Mouse (Mus musculus): ENCODE data around the gene Uox. TPM values are rescaled to one million over a fixed set of nuclear protein-coding genes. Genes with fewer than 3 reads are reported as not detected.

Gene Uox
- total and polyA plus RNA-seq, 2 experiments from 2014 or later = 0.16 to 0.20 TPM

DNA sequence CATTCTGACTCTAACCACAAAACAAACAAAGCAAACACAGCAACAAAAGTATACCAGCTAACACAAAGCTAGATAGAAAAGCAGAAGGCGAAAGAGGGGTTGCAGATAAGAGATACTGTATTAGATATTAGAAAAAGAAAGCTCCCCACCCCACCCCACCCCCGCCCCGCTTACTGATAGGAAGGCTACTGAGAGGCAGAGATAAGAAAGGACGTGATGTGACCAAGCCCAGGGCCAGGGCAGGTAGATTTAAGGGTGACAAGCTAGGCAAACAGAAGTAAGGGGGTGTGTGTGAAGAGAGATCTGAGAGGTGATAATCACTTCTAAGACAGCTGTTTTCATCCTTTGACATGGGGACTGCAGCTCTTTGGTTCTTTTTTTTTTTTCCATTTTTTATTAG is 48.1 kb downstream of the Uox start:
- WGBS = 86% methylated on average over 4 of the region's 4 CpGs
- no peak for ATAC-seq
- no peak overlapping the region for H3K4me3 ChIP-seq (ENCODE audit: low read length)

DNA sequence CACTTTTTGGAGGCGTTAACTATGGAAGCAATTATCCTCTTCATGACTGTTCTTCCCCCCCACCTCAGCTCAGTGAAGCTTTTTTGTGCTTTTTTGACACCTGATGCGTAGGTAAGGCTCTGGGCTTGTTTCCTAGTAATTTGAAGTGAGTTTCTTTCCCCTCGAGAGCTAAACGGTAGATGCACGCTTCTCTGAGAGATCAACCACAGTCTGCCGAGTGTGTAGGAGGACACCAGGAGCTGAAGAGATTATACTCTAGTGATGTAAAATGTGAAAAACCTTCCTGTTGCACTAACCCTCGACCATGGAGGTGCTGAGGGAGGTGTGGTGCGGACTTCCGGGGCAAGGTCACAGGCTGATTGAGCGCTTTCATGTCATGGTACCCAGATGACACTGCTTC is 49.9 kb downstream of the Uox start:
- 80% methylated on average over 10 of the region's 10 CpGs for WGBS
- H3K9ac ChIP-seq (replicated peaks; ENCODE audit: low read length) = no peak overlapping the region
- no peaks in the 10 kb centered on the region for H3K36me3 ChIP-seq (ENCODE audit: insufficient read depth, low read length)
- no peaks in the 10 kb centered on the region for H3K9me3 ChIP-seq (ENCODE audit: low read length)
- no peak overlapping the region for H3K4me2 ChIP-seq (ENCODE audit: low read depth, low read length)
- ATAC-seq (no peak), DNase-seq (ENCODE audit: low spot score) (no peak)
- H3K27me3 ChIP-seq (ENCODE audit: insufficient read depth, low read length) = no peaks in the 10 kb centered on the region
- H3K27ac ChIP-seq = 0 out of 2 replicates have a peak overlapping the region, but pooled peaks have one; percentile 56
- 0 out of 2 replicates have a peak, but pooled peaks cover 2% of the 10 kb centered on the region for H3K4me1 ChIP-seq (ENCODE audit: insufficient read depth, low read length)
- TF ChIP-seq CTCF (IDR thresholded peaks at IDR 0.05; ENCODE audit: low read depth) = no peak
- no peak overlapping the region for H3K4me3 ChIP-seq (ENCODE audit: low read length)

More for the DNA sequence above, 48.1 kb downstream of the Uox start:
- Histone ChIP-seq H3K4me2 (ENCODE audit: low read depth, low read length) (no peak overlapping the region), H3K4me1 (ENCODE audit: insufficient read depth, low read length) (0 out of 2 replicates have a peak, but pooled peaks cover 2% of the 10 kb centered on the region), H3K36me3 (ENCODE audit: insufficient read depth, low read length) (no peaks in the 10 kb centered on the region), H3K9me3 (ENCODE audit: low read length) (no peaks in the 10 kb centered on the region), H3K27me3 (ENCODE audit: insufficient read depth, low read length) (no peaks in the 10 kb centered on the region), H3K9ac (replicated peaks; ENCODE audit: low read length) (no peak overlapping the region), H3K27ac (no peak overlapping the region)
- no peak for TF ChIP-seq CTCF (IDR thresholded peaks at IDR 0.05; ENCODE audit: low read depth)
- no peak for DNase-seq (ENCODE audit: low spot score)

DNA sequence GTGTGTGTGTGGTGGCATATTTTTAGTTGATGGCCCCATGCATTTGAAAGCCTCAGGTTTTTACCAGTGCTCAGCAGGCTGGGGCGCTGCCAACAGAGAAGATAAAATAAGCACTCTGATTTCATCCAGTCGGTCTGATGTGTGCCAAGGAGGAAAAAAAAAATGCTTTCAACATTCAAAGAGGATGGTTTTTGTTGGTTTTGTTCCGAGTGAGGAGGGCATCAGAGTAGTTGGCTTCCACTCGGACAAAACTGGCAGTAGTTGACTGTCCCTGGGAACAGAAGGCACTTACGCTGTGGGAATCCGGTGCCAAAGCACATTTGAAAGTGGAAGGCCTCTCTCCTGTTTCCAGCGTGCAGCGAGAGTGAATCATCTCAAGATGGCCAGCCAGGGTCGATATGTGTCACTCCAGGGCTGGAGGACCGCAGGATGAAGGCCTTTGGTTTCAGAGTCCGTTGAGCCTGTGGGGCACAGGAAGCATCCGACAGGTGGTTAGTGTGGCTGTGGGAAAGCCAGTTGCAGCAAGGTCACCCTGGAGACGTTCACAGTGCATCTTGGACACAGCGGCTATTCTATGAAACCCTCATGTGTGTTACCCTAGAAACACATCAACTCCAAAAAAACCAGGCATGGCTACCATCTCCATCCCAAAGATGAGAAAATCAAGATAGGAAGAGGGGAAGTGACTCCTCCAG is 50.5 kb downstream of the Uox start:
- ATAC-seq (peak; percentile 78), DNase-seq (ENCODE audit: low spot score) (peak; percentile 69)
- Histone ChIP-seq H3K27me3 (ENCODE audit: insufficient read depth, low read length) (no peaks in the 10 kb centered on the region), H3K27ac (peak overlapping the region; percentile 48; the same call in 1 of the 2 replicates), H3K9me3 (ENCODE audit: low read length) (no peaks in the 10 kb centered on the region), H3K4me1 (ENCODE audit: insufficient read depth, low read length) (0 out of 2 replicates have a peak, but pooled peaks cover 2% of the 10 kb centered on the region), H3K4me2 (ENCODE audit: low read depth, low read length) (no peak overlapping the region), H3K36me3 (ENCODE audit: insufficient read depth, low read length) (no peaks in the 10 kb centered on the region), H3K9ac (replicated peaks; ENCODE audit: low read length) (no peak overlapping the region), H3K4me3 (ENCODE audit: low read length) (no peak overlapping the region)
- 62% methylated on average over 14 of the region's 14 CpGs for WGBS
- no peak for TF ChIP-seq CTCF (IDR thresholded peaks at IDR 0.05; ENCODE audit: low read depth)

DNA sequence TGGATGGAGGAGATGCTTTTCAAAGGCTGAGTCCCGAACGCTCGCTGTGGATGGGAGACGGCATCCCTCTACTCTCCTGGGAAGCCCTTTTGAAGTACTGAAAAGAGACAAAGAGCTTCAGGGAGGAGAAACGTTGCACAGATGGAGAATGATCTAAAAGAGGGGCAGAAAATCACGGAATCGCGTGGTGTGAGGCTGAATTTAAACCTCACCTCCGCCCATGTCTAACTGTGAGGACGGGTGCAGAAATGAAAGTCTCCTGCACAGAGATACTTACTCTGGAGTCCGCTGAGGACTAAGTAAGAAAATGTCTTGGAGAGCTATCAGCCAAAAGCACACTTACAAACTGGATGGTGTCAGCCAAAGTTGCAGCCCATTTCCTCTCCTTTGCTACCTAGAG is 51.7 kb downstream of the Uox start:
- no peaks in the 10 kb centered on the region for H3K9me3 ChIP-seq (ENCODE audit: low read length)
- no peaks in the 10 kb centered on the region for H3K36me3 ChIP-seq (ENCODE audit: insufficient read depth, low read length)
- no peak overlapping the region for H3K4me2 ChIP-seq (ENCODE audit: low read depth, low read length)
- H3K4me1 ChIP-seq (ENCODE audit: insufficient read depth, low read length) = 0 out of 2 replicates have a peak, but pooled peaks cover 2% of the 10 kb centered on the region
- no peak for ATAC-seq
- no peak overlapping the region for H3K27ac ChIP-seq
- WGBS = 83% methylated on average over 11 of the region's 11 CpGs
- no peak overlapping the region for H3K9ac ChIP-seq (replicated peaks; ENCODE audit: low read length)
- no peak for DNase-seq (ENCODE audit: low spot score)
- no peak overlapping the region for H3K4me3 ChIP-seq (ENCODE audit: low read length)
- no peaks in the 10 kb centered on the region for H3K27me3 ChIP-seq (ENCODE audit: insufficient read depth, low read length)
- TF ChIP-seq CTCF (IDR thresholded peaks at IDR 0.05; ENCODE audit: low read depth) = no peak

DNA sequence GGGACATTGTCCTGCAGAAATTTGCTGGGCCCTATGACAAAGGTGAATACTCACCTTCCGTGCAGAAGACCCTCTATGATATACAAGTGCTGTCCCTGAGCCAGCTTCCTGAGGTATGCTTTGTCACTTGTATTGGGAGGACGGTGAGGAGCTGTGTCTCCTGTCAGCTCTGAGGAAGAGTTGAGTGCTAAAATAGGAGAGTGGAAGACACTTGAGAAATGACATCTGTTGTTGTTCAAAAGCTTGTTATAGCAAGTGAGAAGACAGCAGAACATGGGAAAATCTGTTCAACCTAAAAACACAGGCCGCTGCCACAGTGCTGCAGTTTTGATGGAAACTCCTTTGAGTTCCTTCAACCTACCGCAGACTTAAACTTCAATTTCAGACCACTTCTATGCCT is 55.5 kb downstream of the Uox start:
- WGBS = 87% methylated on average over 4 of the region's 4 CpGs
- H3K9me3 ChIP-seq (ENCODE audit: low read length) = no peaks in the 10 kb centered on the region
- H3K27me3 ChIP-seq (ENCODE audit: insufficient read depth, low read length) = no peaks in the 10 kb centered on the region
- TF ChIP-seq CTCF (IDR thresholded peaks at IDR 0.05; ENCODE audit: low read depth) = no peak
- H3K9ac ChIP-seq (replicated peaks; ENCODE audit: low read length) = no peak overlapping the region
- no peak overlapping the region for H3K4me3 ChIP-seq (ENCODE audit: low read length)
- H3K36me3 ChIP-seq (ENCODE audit: insufficient read depth, low read length) = no peaks in the 10 kb centered on the region
- H3K4me1 ChIP-seq (ENCODE audit: insufficient read depth, low read length) = 0 out of 2 replicates have a peak, but pooled peaks cover 2% of the 10 kb centered on the region
- ATAC-seq (no peak), DNase-seq (ENCODE audit: low spot score) (no peak)
- no peak overlapping the region for H3K4me2 ChIP-seq (ENCODE audit: low read depth, low read length)
- no peak overlapping the region for H3K27ac ChIP-seq

DNA sequence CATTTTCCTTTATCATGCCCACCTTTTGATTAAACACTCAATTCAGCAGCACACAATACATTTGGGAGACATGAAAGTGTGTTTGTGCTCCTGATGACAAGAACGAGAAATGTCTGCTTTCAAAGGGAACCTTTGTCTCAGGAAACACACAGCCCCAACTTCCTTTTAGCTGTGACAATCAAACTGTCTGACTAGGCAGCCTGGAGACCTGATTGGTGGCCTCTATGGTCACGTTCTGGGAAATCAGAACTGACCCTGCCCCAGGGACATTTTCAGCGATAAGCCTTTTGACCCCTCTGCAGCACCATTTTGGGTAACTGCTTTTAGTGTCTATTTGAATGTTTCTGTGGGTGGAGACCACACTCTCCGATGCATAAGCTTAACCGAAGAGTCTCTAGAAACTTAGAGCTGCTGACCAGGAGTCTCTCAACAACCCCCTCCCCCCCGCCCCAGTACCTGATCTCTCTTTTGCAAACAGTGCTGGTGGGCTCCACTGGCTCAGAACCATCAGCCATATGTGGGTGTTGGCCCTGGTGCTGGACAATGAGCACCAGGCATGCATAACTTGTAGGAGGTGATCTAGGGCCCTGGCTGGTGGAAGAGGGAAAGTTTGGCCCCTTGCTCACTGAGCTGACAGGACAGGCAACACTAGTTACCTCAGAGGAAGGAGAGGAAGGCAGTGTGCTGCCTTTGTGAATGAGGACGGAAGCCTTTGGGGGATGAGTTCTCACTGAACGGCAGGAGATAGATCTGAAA is 58.2 kb downstream of the Uox start:
- H3K27ac ChIP-seq = no peak overlapping the region
- H3K9ac ChIP-seq (replicated peaks; ENCODE audit: low read length) = no peak overlapping the region
- no peak overlapping the region for H3K4me3 ChIP-seq (ENCODE audit: low read length)
- TF ChIP-seq CTCF (IDR thresholded peaks at IDR 0.05; ENCODE audit: low read depth) = no peak
- H3K9me3 ChIP-seq (ENCODE audit: low read length) = no peaks in the 10 kb centered on the region
- H3K36me3 ChIP-seq (ENCODE audit: insufficient read depth, low read length) = no peaks in the 10 kb centered on the region
- DNase-seq (ENCODE audit: low spot score) = no peak
- no peaks in the 10 kb centered on the region for H3K27me3 ChIP-seq (ENCODE audit: insufficient read depth, low read length)
- no peak overlapping the region for H3K4me2 ChIP-seq (ENCODE audit: low read depth, low read length)
- 66% methylated on average over 8 of the region's 8 CpGs for WGBS
- H3K4me1 ChIP-seq (ENCODE audit: insufficient read depth, low read length) = no peaks in the 10 kb centered on the region
- ATAC-seq = no peak
